Mouse (Mus musculus) ES-Bruce4 (cell line): Measurements from ENCODE around the gene Tubb2b. TPM values are rescaled to one million over a fixed set of nuclear protein-coding genes. Genes with fewer than 3 reads are reported as not detected.
A peak's percentile ranks its signal among the peaks of the same experiment; 100 is the strongest.

Source experiments
- H3K27ac ChIP-seq: 2 replicates; pipeline ENCODE4 v1.5.1; 2012; ENCODE audit warnings: low read length, inconsistent platforms; ENCODE audit not compliant: insufficient read depth
- H3K27me3 ChIP-seq: 2 replicates; pipeline ENCODE4 v1.6.1; 2012; ENCODE audit warnings: mild to moderate bottlenecking, low read length, inconsistent platforms; ENCODE audit not compliant: control insufficient read depth, poor library complexity, insufficient read depth, severe bottlenecking
- H3K36me3 ChIP-seq: 2 replicates; pipeline ENCODE4 v1.6.1; 2012; ENCODE audit warnings: inconsistent platforms, mild to moderate bottlenecking, low read length, moderate library complexity; ENCODE audit not compliant: control insufficient read depth, poor library complexity, insufficient read depth, severe bottlenecking
- H3K4me1 ChIP-seq: one replicate; pipeline ENCODE4 v1.8.1; 2011; ENCODE audit warnings: low read length; ENCODE audit not compliant: control insufficient read depth, insufficient read depth
- H3K4me3 ChIP-seq: 2 replicates; pipeline ENCODE4 v1.5.1; 2011; ENCODE audit warnings: low read depth, mild to moderate bottlenecking, low read length
- H3K9ac ChIP-seq: 2 replicates; pipeline ENCODE4 v1.6.1; 2012; ENCODE audit warnings: low read depth, mild to moderate bottlenecking, inconsistent platforms; ENCODE audit not compliant: poor library complexity, severe bottlenecking
- H3K9me3 ChIP-seq: replicated peaks from 2 replicates; pipeline ENCODE4 v1.6.1; 2012; ENCODE audit warnings: mild to moderate bottlenecking, low read length, inconsistent platforms; ENCODE audit not compliant: control insufficient read depth, poor library complexity, insufficient read depth, severe bottlenecking
- CTCF ChIP-seq: IDR thresholded peaks from one replicate; pipeline ENCODE4 v1.8.1; 2011; ENCODE audit warnings: low read depth, low read length
- EP300 ChIP-seq: IDR thresholded peaks from 2 replicates; pipeline ENCODE4 v1.6.1; 2011; ENCODE audit warnings: low read depth, low read length; ENCODE audit not compliant: insufficient read depth
- POLR2A ChIP-seq: IDR thresholded peaks from one replicate; pipeline ENCODE4 v1.8.1; 2011; ENCODE audit warnings: low read length; ENCODE audit not compliant: insufficient read depth
- polyA plus RNA-seq: library from polyadenylated mRNA; stranded (reverse); fragments of >200 nt; gene quantifications from 2 replicates; pipeline ENCODE4 v1.2.4, GENCODE M21; 2011; ENCODE audit warnings: low read depth; ENCODE audit not compliant: missing spikeins, insufficient read depth, insufficient read length

Tubb2b gene
- polyA plus RNA-seq, 1 experiment = 229 TPM

DNA sequence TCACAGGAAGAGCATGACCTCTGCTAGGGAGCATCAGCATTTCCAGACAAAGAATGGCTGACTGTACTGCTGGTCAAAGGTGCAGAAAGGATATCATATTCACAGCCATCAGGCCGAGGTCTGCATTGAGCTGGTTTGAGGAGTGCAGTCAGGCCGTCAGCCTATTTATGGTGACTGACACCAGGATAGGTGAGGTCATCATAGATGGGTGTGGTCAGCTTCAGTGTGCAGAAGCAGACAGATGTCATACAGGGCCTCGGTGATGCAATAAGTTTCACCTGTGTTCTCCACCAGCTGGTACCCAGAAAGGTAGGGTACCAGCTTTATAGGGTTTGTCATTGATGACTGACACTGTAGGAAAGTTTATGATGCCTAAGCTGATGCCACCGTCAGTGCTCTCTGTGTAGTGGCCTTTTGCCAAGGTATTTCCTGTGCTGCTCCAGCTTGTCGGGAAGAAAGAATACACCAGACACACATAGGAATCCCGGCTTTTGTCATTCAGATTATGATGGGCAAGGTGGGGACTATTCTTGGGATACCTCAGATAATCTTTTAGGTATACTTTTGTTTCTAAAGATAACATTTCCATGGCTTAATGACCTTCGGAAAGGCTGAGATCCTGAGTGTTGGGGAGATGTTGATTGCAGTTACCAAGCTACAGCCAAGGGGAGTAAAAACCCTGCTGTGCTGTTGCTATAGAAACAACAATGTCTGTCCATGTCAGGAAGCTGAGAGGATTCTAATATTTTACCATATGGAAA is 43.0 kb downstream of the Tubb2b start:
- H3K9ac ChIP-seq = no peak overlapping the region
- H3K36me3 ChIP-seq = no peaks in the 10 kb centered on the region
- no peaks in the 10 kb centered on the region for H3K27me3 ChIP-seq
- no peak for TF ChIP-seq CTCF
- TF ChIP-seq EP300 = no peak
- TF ChIP-seq POLR2A = no peak
- peaks cover 7% of the 10 kb centered on the region for H3K4me1 ChIP-seq
- H3K4me3 ChIP-seq = no peak overlapping the region
- H3K27ac ChIP-seq = no peak overlapping the region
- H3K9me3 ChIP-seq = no peaks in the 10 kb centered on the region

DNA sequence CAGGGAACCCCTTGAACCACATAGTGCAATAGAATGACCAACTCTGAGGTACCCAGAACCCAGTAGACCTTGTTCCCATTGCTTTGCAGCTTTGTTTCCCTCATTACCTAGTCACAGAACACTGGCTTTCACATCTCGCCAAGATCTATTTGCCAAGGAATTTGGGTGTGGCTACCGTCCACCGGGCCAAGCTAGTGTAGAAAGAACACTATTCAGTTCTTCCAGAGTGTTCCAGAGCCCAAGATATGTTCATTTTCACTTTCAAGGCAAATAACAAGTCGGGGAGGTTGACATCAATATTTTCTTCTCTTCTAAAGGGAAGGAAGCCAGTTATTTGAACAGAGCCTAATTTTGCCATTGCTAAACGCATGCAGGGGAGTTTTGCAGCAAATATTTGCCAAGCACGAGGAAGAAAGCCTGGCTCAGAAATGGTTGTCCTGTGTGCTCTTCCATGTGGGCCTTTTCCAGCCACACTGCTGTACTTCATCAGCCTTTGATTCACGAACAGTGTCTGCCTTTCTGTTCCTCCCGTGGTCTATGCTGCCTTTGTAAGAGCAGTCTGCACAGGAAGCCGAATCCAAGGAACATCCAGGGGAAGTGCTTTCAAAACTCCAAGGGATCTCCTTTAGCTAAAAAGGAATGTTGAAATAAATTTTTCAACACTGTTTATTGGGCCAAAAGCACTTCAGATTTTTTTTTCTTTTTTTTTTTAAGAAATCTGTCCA is 46.1 kb downstream of the Tubb2b start:
- H3K9ac ChIP-seq = no peak overlapping the region
- H3K27ac ChIP-seq = no peak overlapping the region
- no peaks in the 10 kb centered on the region for H3K27me3 ChIP-seq
- no peaks in the 10 kb centered on the region for H3K9me3 ChIP-seq
- H3K36me3 ChIP-seq = no peaks in the 10 kb centered on the region
- H3K4me3 ChIP-seq = no peak overlapping the region
- TF ChIP-seq CTCF (no peak), EP300 (no peak), POLR2A (no peak)
- peaks cover 7% of the 10 kb centered on the region for H3K4me1 ChIP-seq

DNA sequence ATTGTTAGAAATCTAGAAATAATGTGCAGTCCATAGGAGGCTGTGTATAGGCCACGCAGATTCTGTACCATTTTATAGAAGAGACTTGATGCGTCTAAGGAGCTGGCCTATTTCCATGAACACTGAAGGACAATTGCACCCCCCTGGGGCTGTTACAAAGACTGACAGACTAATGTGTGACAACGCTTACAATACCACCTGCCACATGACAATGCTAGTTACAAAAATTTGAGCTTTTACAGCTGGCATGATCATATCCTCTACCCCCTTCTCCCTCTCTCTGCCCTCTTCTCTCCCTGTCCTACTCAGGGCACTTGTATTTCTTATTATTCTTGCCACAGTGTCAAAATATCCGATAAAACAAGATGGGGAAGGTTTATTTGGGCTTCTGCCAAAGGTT is 48.3 kb downstream of the Tubb2b start:
- Histone ChIP-seq H3K9me3 (no peaks in the 10 kb centered on the region), H3K9ac (no peak overlapping the region), H3K27ac (no peak overlapping the region), H3K36me3 (no peaks in the 10 kb centered on the region), H3K27me3 (no peaks in the 10 kb centered on the region), H3K4me1 (peaks cover 7% of the 10 kb centered on the region), H3K4me3 (no peak overlapping the region)
- TF ChIP-seq POLR2A (no peak), EP300 (no peak), CTCF (no peak)

DNA sequence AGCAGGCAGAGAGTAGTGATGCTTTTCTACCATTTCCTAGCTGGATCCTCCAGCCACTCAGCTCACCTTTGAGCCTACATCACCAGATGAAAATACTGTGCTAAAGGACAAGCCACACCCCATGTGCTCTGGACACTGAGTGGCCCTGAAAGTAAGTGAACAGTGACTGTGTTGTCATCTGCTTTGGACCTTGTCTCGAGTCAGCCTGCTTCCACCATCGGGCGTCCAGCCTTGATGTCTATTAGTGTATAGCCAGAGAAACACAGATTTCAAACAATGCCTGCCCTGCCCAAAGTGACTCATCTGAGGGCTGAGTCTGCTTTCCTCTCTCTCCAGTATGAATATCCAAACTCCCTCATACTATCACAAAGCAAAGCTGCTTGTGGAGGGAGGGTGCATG is 50.5 kb downstream of the Tubb2b start:
- Histone ChIP-seq H3K4me1 (peaks cover 5% of the 10 kb centered on the region), H3K36me3 (no peaks in the 10 kb centered on the region), H3K9ac (no peak overlapping the region), H3K9me3 (no peaks in the 10 kb centered on the region), H3K27me3 (no peaks in the 10 kb centered on the region), H3K27ac (no peak overlapping the region), H3K4me3 (no peak overlapping the region)
- no peak for TF ChIP-seq EP300
- no peak for TF ChIP-seq CTCF
- TF ChIP-seq POLR2A = no peak

DNA sequence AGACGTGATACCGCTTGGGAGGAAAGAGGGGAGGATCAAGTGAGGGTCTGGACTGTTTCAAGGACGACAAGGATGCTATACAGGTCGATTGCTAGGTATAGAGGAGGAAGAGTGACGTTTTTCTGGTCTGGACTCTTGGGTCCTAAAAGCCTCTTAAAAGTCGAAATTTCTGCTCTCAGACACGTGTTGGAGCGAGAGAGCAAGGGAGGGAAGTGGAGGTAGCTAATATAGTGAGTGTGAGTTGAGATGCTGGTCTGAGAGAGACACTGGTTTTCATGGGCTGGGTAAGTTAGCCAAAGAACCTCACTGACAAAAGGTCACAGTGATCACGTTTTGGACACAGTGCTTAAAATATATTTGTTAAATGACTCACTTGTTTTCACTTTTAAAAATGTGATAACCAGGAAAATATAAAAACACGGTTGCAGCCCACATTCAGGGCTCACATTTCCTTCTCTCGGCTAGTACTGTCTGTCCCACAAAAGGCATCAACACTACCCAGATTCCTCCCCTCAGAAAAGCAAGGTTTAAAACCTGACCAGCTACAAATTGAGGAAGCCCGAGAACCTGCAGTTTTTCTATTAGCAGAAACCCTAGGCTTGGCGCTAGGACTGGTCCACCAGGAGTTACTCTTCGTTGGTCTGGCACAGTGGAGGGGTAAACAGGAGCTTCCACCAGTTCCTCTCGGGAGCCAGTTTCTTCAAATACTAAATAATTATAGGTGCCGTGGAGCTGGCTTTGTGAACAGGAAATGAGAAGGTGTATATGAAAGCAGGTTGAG is 51.6 kb downstream of the Tubb2b start:
- H3K4me1 ChIP-seq = peaks cover 3% of the 10 kb centered on the region
- H3K27ac ChIP-seq = no peak overlapping the region
- no peaks in the 10 kb centered on the region for H3K9me3 ChIP-seq
- TF ChIP-seq EP300 = no peak
- no peak for TF ChIP-seq CTCF
- no peak for TF ChIP-seq POLR2A
- H3K27me3 ChIP-seq = no peaks in the 10 kb centered on the region
- peak overlapping the region; percentile 58 for H3K9ac ChIP-seq
- H3K4me3 ChIP-seq = peak overlapping the region; percentile 70
- no peaks in the 10 kb centered on the region for H3K36me3 ChIP-seq
